Mouse (Mus musculus) spleen, adult 2 months (tissue): ENCODE measurements around the gene Rab6b.

Source experiments
- CTCF ChIP-seq: fragments of 200-500 bp; IDR thresholded peaks from 2 replicates; pipeline ENCODE4 v1.5.1; 2011; ENCODE audit warnings: mild to moderate bottlenecking, inconsistent platforms; ENCODE audit not compliant: insufficient read depth, insufficient read length, insufficient replicate concordance; ENCODE audit errors: extremely low read depth
- POLR2A ChIP-seq: fragments of 200-500 bp; IDR thresholded peaks from 2 replicates; pipeline ENCODE4 v1.6.1; 2011; ENCODE audit warnings: low read depth, low read length, inconsistent platforms

GRCm38 (mm10) chr9:103114326-103114725, 2.7 kb downstream of the Rab6b start:
- TF ChIP-seq POLR2A (no peak), CTCF (no peak)
